Mouse (Mus musculus) embryonic facial prominence, embryonic 11.5 days (tissue): ENCODE results near the gene Rtl4. TPM values are rescaled to one million over a fixed set of nuclear protein-coding genes. Genes with fewer than 3 reads are reported as not detected.

ENCODE experiments used
- ATAC-seq: fragments of 200-750 bp; cut with Nextera tagmentation; replicated peaks from 2 replicates; pipeline ENCODE4 v1.8.0; 2017; ENCODE audit warnings: low read depth; ENCODE audit not compliant: insufficient number of reproducible peaks, low FRiP score, low TSS enrichment
- DNase-seq: peaks from one replicate; pipeline ENCODE4 v3.0.0-alpha.2; 2015; ENCODE audit warnings: low spot score
- H3K27ac ChIP-seq: fragments of 300-500 bp; sonication (generic); replicated peaks from 2 replicates; pipeline ENCODE4 v1.5.1; 2014; ENCODE audit warnings: mild to moderate bottlenecking, low read depth, low read length, control low read depth
- H3K27me3 ChIP-seq: fragments of 300-500 bp; sonication (generic); 2 replicates; pipeline ENCODE4 v1.6.1; 2014; ENCODE audit warnings: mild to moderate bottlenecking, low read length, moderate library complexity, mixed read lengths; ENCODE audit not compliant: control insufficient read depth, insufficient read depth
- H3K36me3 ChIP-seq: fragments of 300-500 bp; sonication (generic); replicated peaks from 2 replicates; pipeline ENCODE4 v1.6.1; 2014; ENCODE audit warnings: low read depth, mild to moderate bottlenecking, low read length, moderate library complexity, mixed read lengths; ENCODE audit not compliant: control insufficient read depth, insufficient read depth
- H3K4me1 ChIP-seq: fragments of 300-500 bp; sonication (generic); 2 replicates; pipeline ENCODE4 v1.6.1; 2014; ENCODE audit warnings: low read length, mixed read lengths; ENCODE audit not compliant: control insufficient read depth, insufficient read depth
- H3K4me2 ChIP-seq: fragments of 300-500 bp; sonication (generic); 2 replicates; pipeline ENCODE4 v1.6.1; 2014; ENCODE audit warnings: low read depth, mild to moderate bottlenecking, control low read depth, low read length, moderate library complexity
- H3K4me3 ChIP-seq: fragments of 300-500 bp; sonication (generic); 2 replicates; pipeline ENCODE4 v1.5.1; 2014; ENCODE audit warnings: low read depth, low read length, control low read depth
- H3K9ac ChIP-seq: fragments of 300-500 bp; sonication (generic); replicated peaks from 2 replicates; pipeline ENCODE4 v1.6.1; 2014; ENCODE audit warnings: mild to moderate bottlenecking, control low read depth, low read length
- H3K9me3 ChIP-seq: fragments of 300-500 bp; sonication (generic); replicated peaks from 2 replicates; pipeline ENCODE4 v1.6.1; 2016; ENCODE audit warnings: mild to moderate bottlenecking, low read length, inconsistent platforms, mixed read lengths; ENCODE audit not compliant: control insufficient read depth
- WGBS: fragments of 180-500 bp; shearing (Covaris S2); extraction: QIAGEN DNeasy Blood & Tissue Kit; methylation state at CpG from one replicate; pipeline ENCODE4 v1.1.7; 2014; 5-methylcytosine and 5-hydroxymethylcytosine counted together
- polyA plus RNA-seq: library from polyadenylated mRNA; unstranded; fragments of >200 nt; fragmentation: Nextera tagmentation; extraction: Ambion mirVana; gene quantifications from 2 replicates; pipeline ENCODE4 v1.2.1, GENCODE M21; 2014

Rtl4 gene
- polyA plus RNA-seq, 1 experiment from 2014 or later, result 0.39 TPM

- no peak for ATAC-seq
- H3K4me1 ChIP-seq, result no peaks in the 10 kb centered on the region
- WGBS, result 88% methylated on average over 1 of the region's 1 CpGs
Observed at GRCm38 (mm10) chrX:144716330-144716729, 27.6 kb downstream of the Rtl4 start.

DNA sequence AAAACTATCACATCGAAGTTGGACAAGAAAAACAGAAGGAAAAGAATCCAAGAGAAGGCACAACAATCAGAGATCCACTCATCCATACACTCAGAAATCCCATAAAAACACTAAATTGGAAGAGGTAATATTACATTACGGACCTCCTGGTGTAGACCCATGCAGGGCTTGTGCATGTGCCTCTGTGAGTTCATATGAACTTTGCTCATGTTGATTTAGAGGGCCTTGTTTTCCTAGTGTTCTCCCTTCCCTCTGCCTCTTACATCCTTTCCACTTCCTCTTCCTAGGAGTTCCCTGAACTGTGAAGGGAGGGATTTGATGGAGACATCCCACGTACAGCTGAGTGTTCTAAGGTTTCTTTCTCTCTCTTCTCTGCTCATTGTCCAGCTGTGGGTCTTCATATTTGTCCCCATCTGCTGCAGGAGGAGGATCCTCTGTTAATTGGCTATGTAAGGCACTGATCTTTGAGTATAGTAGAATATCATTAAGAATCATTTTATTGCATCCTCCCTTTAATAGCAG lies 58.9 kb downstream of the Rtl4 start:
- Histone ChIP-seq H3K9me3 (no peaks in the 10 kb centered on the region), H3K9ac (no peak overlapping the region), H3K36me3 (no peaks in the 10 kb centered on the region), H3K27ac (no peak overlapping the region), H3K4me2 (no peak overlapping the region), H3K4me3 (no peak overlapping the region), H3K4me1 (no peaks in the 10 kb centered on the region), H3K27me3 (no peaks in the 10 kb centered on the region)
- ATAC-seq (no peak), DNase-seq (no peak)
- WGBS, result 77% methylated on average over 3 of the region's 3 CpGs

More at GRCm38 (mm10) chrX:144716330-144716729, 27.6 kb downstream of the Rtl4 start:
- no peak overlapping the region for H3K4me2 ChIP-seq
- no peak overlapping the region for H3K27ac ChIP-seq
- DNase-seq, result no peak
- no peaks in the 10 kb centered on the region for H3K27me3 ChIP-seq
- no peak overlapping the region for H3K9ac ChIP-seq
- H3K9me3 ChIP-seq, result no peaks in the 10 kb centered on the region
- no peaks in the 10 kb centered on the region for H3K36me3 ChIP-seq
- H3K4me3 ChIP-seq, result no peak overlapping the region

GRCm38 (mm10) chrX:144986980-144987379 lies 298.3 kb downstream of the Rtl4 start:
- Histone ChIP-seq H3K36me3 (no peaks in the 10 kb centered on the region), H3K4me1 (no peaks in the 10 kb centered on the region), H3K4me2 (no peak overlapping the region), H3K27me3 (no peaks in the 10 kb centered on the region), H3K9me3 (no peaks in the 10 kb centered on the region), H3K27ac (no peak overlapping the region), H3K9ac (no peak overlapping the region), H3K4me3 (no peak overlapping the region)
- ATAC-seq, result no peak
- WGBS, result 67% methylated on average over 2 of the region's 2 CpGs
- DNase-seq, result no peak

DNA sequence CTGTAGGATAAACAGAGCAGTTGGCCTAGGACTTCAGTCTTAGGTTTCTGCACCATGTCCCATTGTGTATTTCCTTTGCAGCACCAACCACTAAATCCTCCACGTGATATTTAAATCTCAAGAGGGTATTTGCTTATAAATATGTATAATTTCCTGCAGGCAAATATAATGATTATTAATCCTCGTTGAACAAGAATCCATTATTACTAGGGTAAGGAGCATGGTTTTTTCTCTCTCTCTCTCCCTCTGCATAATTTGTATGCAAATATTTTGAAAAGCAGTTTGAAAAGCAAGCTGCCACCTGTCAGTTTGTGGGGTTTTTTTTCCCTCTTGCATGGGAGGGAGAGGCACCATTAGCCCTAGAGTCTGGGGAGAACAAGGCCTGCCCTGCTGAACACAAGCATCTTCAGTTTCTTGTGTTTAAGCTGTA lies 376.8 kb downstream of the Rtl4 start:
- Histone ChIP-seq H3K36me3 (no peaks in the 10 kb centered on the region), H3K4me3 (no peak overlapping the region), H3K9me3 (no peaks in the 10 kb centered on the region), H3K4me2 (no peak overlapping the region), H3K9ac (no peak overlapping the region), H3K27ac (no peak overlapping the region), H3K27me3 (no peaks in the 10 kb centered on the region), H3K4me1 (no peaks in the 10 kb centered on the region)
- DNase-seq (no peak), ATAC-seq (no peak)
- WGBS, result 70% methylated on average over 2 of the region's 2 CpGs

DNA sequence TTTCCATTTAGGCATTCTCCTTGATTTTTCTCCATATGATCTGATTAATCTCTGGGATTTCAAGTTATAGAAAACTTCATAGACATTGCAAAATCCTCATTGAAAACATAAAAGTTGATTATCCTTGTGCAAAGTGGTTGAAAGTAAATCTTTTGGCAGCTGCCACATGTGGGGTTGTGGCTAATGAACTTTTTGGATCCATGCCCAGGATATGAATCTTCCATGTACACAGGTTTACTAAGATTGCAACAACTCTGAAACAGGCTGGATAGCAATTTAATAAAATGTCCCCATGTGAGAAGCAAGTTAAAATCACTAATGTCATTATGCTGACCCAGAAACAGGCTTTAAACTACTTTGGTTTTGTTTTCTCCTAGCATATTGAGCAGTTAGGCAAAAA lies 401.1 kb downstream of the Rtl4 start:
- H3K4me3 ChIP-seq, result no peak overlapping the region
- H3K27me3 ChIP-seq, result no peaks in the 10 kb centered on the region
- H3K4me1 ChIP-seq, result no peaks in the 10 kb centered on the region
- DNase-seq (no peak), ATAC-seq (no peak)
- H3K9me3 ChIP-seq, result no peaks in the 10 kb centered on the region
- no peak overlapping the region for H3K9ac ChIP-seq
- H3K36me3 ChIP-seq, result no peaks in the 10 kb centered on the region
- no peak overlapping the region for H3K27ac ChIP-seq
- H3K4me2 ChIP-seq, result no peak overlapping the region

GRCm38 (mm10) chrX:145090360-145090759 lies 401.7 kb downstream of the Rtl4 start:
- no peak overlapping the region for H3K4me3 ChIP-seq
- no peak overlapping the region for H3K9ac ChIP-seq
- no peaks in the 10 kb centered on the region for H3K9me3 ChIP-seq
- 73% methylated on average over 3 of the region's 3 CpGs for WGBS
- H3K27ac ChIP-seq, result no peak overlapping the region
- H3K4me2 ChIP-seq, result no peak overlapping the region
- ATAC-seq (no peak), DNase-seq (no peak)
- H3K4me1 ChIP-seq, result no peaks in the 10 kb centered on the region
- no peaks in the 10 kb centered on the region for H3K27me3 ChIP-seq
- no peaks in the 10 kb centered on the region for H3K36me3 ChIP-seq

- no peak for ATAC-seq
- 91% methylated on average over 2 of the region's 2 CpGs for WGBS
Observed at GRCm38 (mm10) chrX:145090964-145091363, 402.3 kb downstream of the Rtl4 start.

More at GRCm38 (mm10) chrX:145090964-145091363, 402.3 kb downstream of the Rtl4 start:
- H3K4me1 ChIP-seq, result no peaks in the 10 kb centered on the region
- no peaks in the 10 kb centered on the region for H3K36me3 ChIP-seq
- DNase-seq, result no peak
- no peak overlapping the region for H3K4me3 ChIP-seq
- H3K9ac ChIP-seq, result no peak overlapping the region
- H3K27ac ChIP-seq, result no peak overlapping the region
- H3K4me2 ChIP-seq, result no peak overlapping the region
- no peaks in the 10 kb centered on the region for H3K9me3 ChIP-seq
- no peaks in the 10 kb centered on the region for H3K27me3 ChIP-seq
